Mouse (Mus musculus) lung, embryonic 14.5 days (tissue): Measurements from ENCODE around the gene Gm11111. TPM values are rescaled to one million over a fixed set of nuclear protein-coding genes. Genes with fewer than 3 reads are reported as not detected.

Experiments
- ATAC-seq: fragments of 200-750 bp; cut with Nextera tagmentation; 2 replicates; pipeline ENCODE4 v1.8.0; 2017; ENCODE audit warnings: mild to moderate bottlenecking, moderate TSS enrichment, moderate library complexity; ENCODE audit not compliant: insufficient read depth
- DNase-seq: peaks from one replicate; pipeline ENCODE4 v3.0.0-alpha.2; 2015
- H3K27ac ChIP-seq: fragments of 300-500 bp; sonication (generic); 2 replicates; pipeline ENCODE4 v1.5.1; 2014; ENCODE audit warnings: low read depth, mild to moderate bottlenecking, moderate library complexity
- H3K27me3 ChIP-seq: fragments of 300-500 bp; sonication (generic); 2 replicates; pipeline ENCODE4 v1.6.1; 2014; ENCODE audit warnings: low read length, control low read depth; ENCODE audit not compliant: insufficient read depth
- H3K36me3 ChIP-seq: fragments of 300-500 bp; sonication (generic); 2 replicates; pipeline ENCODE4 v1.6.1; 2014; ENCODE audit warnings: control low read depth; ENCODE audit not compliant: insufficient read depth
- H3K4me1 ChIP-seq: fragments of 300-500 bp; sonication (generic); 2 replicates; pipeline ENCODE4 v1.6.1; 2014; ENCODE audit warnings: antibody characterized with exemption, control low read depth; ENCODE audit not compliant: insufficient read depth
- H3K4me2 ChIP-seq: fragments of 300-500 bp; sonication (generic); 2 replicates; pipeline ENCODE4 v1.6.1; 2014; ENCODE audit warnings: mild to moderate bottlenecking
- H3K4me3 ChIP-seq: fragments of 300-500 bp; sonication (generic); 2 replicates; pipeline ENCODE4 v1.5.1; 2014; ENCODE audit warnings: low read depth, low read length
- H3K9ac ChIP-seq: fragments of 300-500 bp; sonication (generic); 2 replicates; pipeline ENCODE4 v1.6.1; 2014
- H3K9me3 ChIP-seq: fragments of 300-500 bp; sonication (generic); 2 replicates; pipeline ENCODE4 v1.6.1; 2016; ENCODE audit warnings: low read depth, low read length, control low read depth
- CTCF ChIP-seq: IDR thresholded peaks from 2 replicates; pipeline ENCODE4 v1.5.1; 2016; ENCODE audit warnings: antibody characterized with exemption, low read depth
- WGBS: fragments of 180-500 bp; shearing (Covaris S2); extraction: QIAGEN DNeasy Blood & Tissue Kit; methylation state at CpG from one replicate; pipeline ENCODE4 v1.1.7; 2014; 5-methylcytosine and 5-hydroxymethylcytosine counted together
- polyA plus RNA-seq: library from polyadenylated mRNA; unstranded; fragments of >200 nt; fragmentation: Nextera tagmentation; extraction: Ambion mirVana; gene quantifications from 2 replicates; pipeline ENCODE4 v1.2.1, GENCODE M21; 2014

The Gm11111 gene
- polyA plus RNA-seq, 1 experiment from 2014 or later = not detected

DNA sequence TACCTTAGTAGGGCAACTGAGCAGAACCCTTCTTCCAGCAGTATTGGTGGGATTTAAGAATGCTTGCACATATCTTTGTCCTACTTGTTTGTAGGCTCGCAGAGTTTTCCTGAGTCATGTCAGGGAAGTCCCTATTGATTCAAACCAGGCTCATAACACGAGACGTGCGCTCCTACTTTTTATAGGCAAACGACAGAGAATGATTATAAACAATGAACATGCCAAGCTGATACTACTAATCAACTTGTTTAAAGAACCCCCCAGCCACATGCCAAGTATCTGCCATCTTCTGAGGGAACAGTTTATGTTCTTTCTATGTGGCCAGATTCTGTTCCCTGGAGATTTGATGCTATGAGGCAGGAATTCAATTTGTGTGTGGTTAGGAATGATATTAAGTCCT, 28.3 kb downstream of the Gm11111 start:
- Histone ChIP-seq H3K27me3 (no peaks in the 10 kb centered on the region), H3K9ac (no peak overlapping the region), H3K9me3 (no peaks in the 10 kb centered on the region), H3K27ac (peak overlapping the region; percentile 13; the same call in 1 of the 2 replicates), H3K4me1 (peaks cover 9% of the 10 kb centered on the region; the same call in 1 of the 2 replicates), H3K4me2 (no peak overlapping the region), H3K4me3 (no peak overlapping the region), H3K36me3 (no peaks in the 10 kb centered on the region)
- ATAC-seq = no peak
- no peak for TF ChIP-seq CTCF
- 36% methylated on average over 5 of the region's 5 CpGs for WGBS
- peak; percentile 80 for DNase-seq

DNA sequence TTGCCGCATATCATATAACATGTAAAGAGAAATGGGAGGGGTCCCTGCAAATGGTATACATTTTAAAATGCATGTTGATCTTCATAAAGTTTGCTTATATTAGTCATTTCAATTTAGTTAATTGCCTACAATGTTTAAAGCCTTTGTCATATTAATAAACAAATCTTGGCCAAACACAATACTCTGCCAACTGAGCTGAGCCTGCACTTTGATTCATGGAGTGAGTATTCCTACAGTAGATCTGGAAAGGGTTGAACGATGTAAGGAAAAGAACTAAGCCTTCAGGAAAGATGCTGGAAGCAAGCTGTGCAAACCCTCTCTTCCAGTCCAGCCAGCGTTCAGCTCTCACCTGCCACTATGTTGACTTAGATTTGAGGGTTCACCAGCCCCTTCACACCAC, 29.6 kb downstream of the Gm11111 start:
- H3K27ac ChIP-seq = peak overlapping the region; percentile 69
- H3K9me3 ChIP-seq = no peaks in the 10 kb centered on the region
- ATAC-seq (peak; percentile 89), DNase-seq (peak; percentile 85)
- H3K4me3 ChIP-seq = no peak overlapping the region
- no peaks in the 10 kb centered on the region for H3K36me3 ChIP-seq
- no peak for TF ChIP-seq CTCF
- H3K9ac ChIP-seq = no peak overlapping the region
- no peaks in the 10 kb centered on the region for H3K4me1 ChIP-seq
- WGBS = 24% methylated on average over 3 of the region's 3 CpGs
- H3K27me3 ChIP-seq = no peaks in the 10 kb centered on the region
- H3K4me2 ChIP-seq = no peak overlapping the region

DNA sequence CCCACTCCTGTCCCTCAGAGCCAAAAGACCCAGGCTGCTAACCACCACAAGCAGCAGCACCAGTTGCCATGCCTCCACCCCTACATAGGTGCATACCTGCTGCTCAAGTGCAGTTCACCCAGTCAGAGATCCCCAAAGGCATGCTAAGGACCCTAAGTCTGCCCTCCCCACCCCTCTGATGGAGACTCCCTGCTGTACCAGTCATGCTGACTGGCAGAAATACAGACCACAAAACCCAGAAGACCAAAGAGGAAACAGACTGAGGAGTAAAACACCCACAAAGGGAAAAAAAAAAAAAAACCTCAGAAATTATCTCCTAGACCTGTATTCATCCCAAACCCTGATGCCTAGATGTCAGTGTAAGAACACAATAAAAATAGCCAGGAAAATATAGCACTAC, 33.4 kb downstream of the Gm11111 start:
- DNase-seq (no peak), ATAC-seq (no peak)
- H3K27me3 ChIP-seq = no peaks in the 10 kb centered on the region
- no peak for TF ChIP-seq CTCF
- no peak overlapping the region for H3K9ac ChIP-seq
- no peaks in the 10 kb centered on the region for H3K4me1 ChIP-seq
- H3K4me3 ChIP-seq = no peak overlapping the region
- H3K36me3 ChIP-seq = no peaks in the 10 kb centered on the region
- H3K27ac ChIP-seq = no peak overlapping the region
- no peaks in the 10 kb centered on the region for H3K9me3 ChIP-seq
- no peak overlapping the region for H3K4me2 ChIP-seq

Other genes starting within 250 kb of the Gm11111 start
- 1.2 and 2.1 TPM in 2 replicates for gene Cfap299, start 223.4 kb upstream of the Gm11111 start, polyA plus RNA-seq